Mouse (Mus musculus) bone marrow, adult 2 months (tissue): ENCODE results near the gene Tmub2.

Experiments
- CTCF ChIP-seq: fragments of 200-500 bp; IDR thresholded peaks from 2 replicates; pipeline ENCODE4 v1.5.1; 2011; ENCODE audit warnings: low read length, control low read depth; ENCODE audit not compliant: control insufficient read depth, insufficient read depth
- POLR2A ChIP-seq: fragments of 200-500 bp; IDR thresholded peaks from 2 replicates; pipeline ENCODE4 v1.6.1; 2011; ENCODE audit warnings: low read depth, mild to moderate bottlenecking, control low read depth, low read length, borderline replicate concordance; ENCODE audit not compliant: control insufficient read depth

DNA sequence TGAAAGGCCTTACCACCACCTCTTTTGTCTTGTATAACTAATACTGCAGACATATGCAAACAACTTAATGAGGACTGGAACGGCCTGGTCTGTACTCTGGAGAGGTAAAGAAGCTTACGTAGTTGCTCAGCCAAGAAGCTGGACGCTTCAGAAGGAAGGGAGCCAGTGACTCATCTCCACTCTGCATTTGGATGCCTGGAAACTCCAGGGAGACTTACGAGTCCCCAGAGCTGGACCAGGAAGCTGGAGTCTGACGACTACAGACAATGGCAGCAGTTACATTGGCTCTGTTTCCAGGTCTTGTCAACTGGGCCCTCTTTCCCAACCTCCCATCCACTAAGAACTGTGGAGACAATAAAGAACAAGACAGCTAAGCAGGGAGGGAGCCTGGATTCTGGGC lies 42.5 kb downstream of the Tmub2 start:
- no peak for TF ChIP-seq POLR2A
- TF ChIP-seq CTCF = no peak
